ENCODE assay signal across 15 mouse cellular contexts in genomic region chr11:58247294-58247693, GRCm38 (mm10). TPM values are rescaled to one million over a fixed set of nuclear protein-coding genes. Genes with fewer than 3 reads are reported as not detected.
DNase-seq lines count a peak whose midpoint lies in the region; ATAC-seq and TF ChIP-seq lines count a peak whose summit lies in the region.
"Had no signal": no experiment of that assay in that cellular context is flagged by ENCODE, and none has a peak within 500 bp of the region (broad histone marks: within the 10 kb centered on the region; RNA-seq: fewer than 3 reads in every experiment).

No protein-coding gene starts in this region.

- no peak for TF ChIP-seq CTCF in brain, embryonic 14.5 days (IDR thresholded peaks at IDR 0.05; ENCODE audit: borderline replicate concordance, extremely low read depth, insufficient read depth, insufficient read length)

- no peaks in the 10 kb centered on the region for H3K9me3 ChIP-seq in heart, embryonic 12.5 days (replicated peaks)
- H3K9me3 ChIP-seq: kidney, embryonic 15.5 days had no signal

- H3K9ac ChIP-seq in heart, embryonic 12.5 days, result no peak overlapping the region
- H3K9ac ChIP-seq: kidney, embryonic 15.5 days; liver, embryonic 14.5 days had no signal

- H3K4me1 ChIP-seq in heart, embryonic 12.5 days (replicated peaks), result no peaks in the 10 kb centered on the region
- H3K4me1 ChIP-seq: kidney, embryonic 15.5 days had no signal

- no peak for TF ChIP-seq POLR2A in brain, embryonic 14.5 days (IDR thresholded peaks at IDR 0.05; ENCODE audit: borderline replicate concordance, extremely low read depth, insufficient read depth, insufficient read length, poor library complexity, severe bottlenecking)

- no peak for ATAC-seq in heart, embryonic 12.5 days (ENCODE audit: insufficient number of reproducible peaks, low FRiP score)

- no peaks in the 10 kb centered on the region for H3K27me3 ChIP-seq in heart, embryonic 12.5 days (replicated peaks)

- DNase-seq in heart, adult 11 months, result peak; percentile 97
- DNase-seq in brain, embryonic 14.5 days (ENCODE audit: low read depth), result peak; percentile 71
- DNase-seq in gastrocnemius, postnatal 36 days, result peak; percentile 32 to 58
- peak; percentile 49 for DNase-seq in lung, postnatal 10 days
- no peak for DNase-seq in adrenal gland, adult 18-20 months (ENCODE audit: low spot score in 2 of 2)
- no peak for DNase-seq in liver
- DNase-seq in testis, postnatal 14 days (ENCODE audit: low spot score), result no peak
- DNase-seq: cerebellum, adult 11-12 months; layer of hippocampus, adult 9-11 months had no signal

- H3K27ac ChIP-seq in heart, embryonic 12.5 days (ENCODE audit: poor library complexity, severe bottlenecking), result no peak overlapping the region
- H3K27ac ChIP-seq: kidney, embryonic 15.5 days; liver, embryonic 14.5 days had no signal

- intact Hi-C loops in gastrocnemius, postnatal 36 days (cut with DNase I), result no loop called here

- 50% methylated on average over 4 of the region's 4 CpGs for WGBS in heart, embryonic 12.5 days

- H3K36me3 ChIP-seq in heart, embryonic 12.5 days, result no peaks in the 10 kb centered on the region
- H3K36me3 ChIP-seq: kidney, embryonic 15.5 days had no signal

- no peak overlapping the region for H3K4me2 ChIP-seq in heart, embryonic 12.5 days
- H3K4me2 ChIP-seq: kidney, embryonic 15.5 days had no signal

- no peak overlapping the region for H3K4me3 ChIP-seq in heart, embryonic 12.5 days
- H3K4me3 ChIP-seq: kidney, embryonic 15.5 days; megakaryocyte, embryonic 14.5 days had no signal

RNA-seq across cellular contexts. Expression of gene 4930438A08Rik, which starts 27.3 kb away (rescaled TPM):
- not detected in 2 replicates for polyA plus RNA-seq in heart, embryonic 12.5 days (2016; fragmentation: Nextera tagmentation; extraction: Ambion mirVana)
- not detected in 2 replicates for polyA plus RNA-seq in brain, embryonic 14.5 days (2012; rRNA removed)
- total RNA-seq in gastrocnemius, postnatal 36 days (2021), result not detected
- total RNA-seq in adrenal gland, adult 18-20 months (2021), result not detected
- total RNA-seq: left cerebral cortex, postnatal 36 days had no signal
- polyA plus RNA-seq: heart, embryonic 14.5 days; kidney, embryonic 15.5 days had no signal

RNA-seq across cellular contexts. Expression of gene Irgm2, which starts 47.9 kb away (rescaled TPM):
- polyA plus RNA-seq in heart, embryonic 12.5 days (2016; fragmentation: Nextera tagmentation; extraction: Ambion mirVana), result 2.8 and 3.7 TPM in 2 replicates
- polyA plus RNA-seq in brain, embryonic 14.5 days (2012; rRNA removed), result 0.61 and 1.2 TPM in 2 replicates
- total RNA-seq in gastrocnemius, postnatal 36 days (2021), result 1 to 10 TPM; 6.0 to 7.9 TPM
- 10 to 100 TPM; 11.5 to 25.9 TPM for total RNA-seq in adrenal gland, adult 18-20 months (2021)

RNA-seq across cellular contexts. Expression of gene Igtp, which starts 47.9 kb away (rescaled TPM):
- 3.7 and 3.9 TPM in 2 replicates for polyA plus RNA-seq in heart, embryonic 12.5 days (2016; fragmentation: Nextera tagmentation; extraction: Ambion mirVana)
- 0.82 and 1.2 TPM in 2 replicates for polyA plus RNA-seq in brain, embryonic 14.5 days (2012; rRNA removed)
- total RNA-seq in gastrocnemius, postnatal 36 days (2021), result 1 to 10 TPM; 3.7 to 6.7 TPM
- 10 to 100 TPM; 14.0 to 30.2 TPM for total RNA-seq in adrenal gland, adult 18-20 months (2021)

RNA-seq across cellular contexts. Expression of gene Zfp692, which starts 59.6 kb away (rescaled TPM):
- polyA plus RNA-seq in heart, embryonic 12.5 days (2016; fragmentation: Nextera tagmentation; extraction: Ambion mirVana), result 14.9 and 15.5 TPM in 2 replicates
- polyA plus RNA-seq in brain, embryonic 14.5 days (2012; rRNA removed), result 43.0 and 83.0 TPM in 2 replicates
- total RNA-seq in gastrocnemius, postnatal 36 days (2021), result 1 to 10 TPM; 3.4 to 4.0 TPM
- 10 to 100 TPM; 10.5 to 11.9 TPM for total RNA-seq in adrenal gland, adult 18-20 months (2021)

Comparison
In these comparisons a context has a peak if more than half of its experiments do, and no peak if none do; other contexts are left out.
1. DNase-seq: peak in heart, adult 11 months (single experiment), brain, embryonic 14.5 days (single experiment), gastrocnemius, postnatal 36 days (2 of 2) and lung, postnatal 10 days (single experiment); none in adrenal gland, adult 18-20 months (0 of 2), liver (single experiment) and testis, postnatal 14 days (single experiment).